25 mouse cellular contexts compared by ENCODE assay signal in genomic region chr9:9316021-9316420, GRCm38 (mm10).
"Had no signal": no experiment of that assay in that cellular context is flagged by ENCODE, and none has a peak within 500 bp of the region (broad histone marks: within the 10 kb centered on the region; RNA-seq: fewer than 3 reads in every experiment).

No protein-coding gene starts in this region.

- H3K4me2 ChIP-seq: heart, embryonic 12.5 days; hindbrain, embryonic 13.5 days; hindbrain, embryonic 15.5 days; intestine, embryonic 15.5 days; limb, embryonic 12.5 days; liver, embryonic 11.5 days had no signal

- H3K4me3 ChIP-seq: gastrocnemius, adult 2 months; heart, embryonic 10.5 days; heart, embryonic 12.5 days; hindbrain, embryonic 10.5 days; hindbrain, embryonic 13.5 days; hindbrain, embryonic 15.5 days; intestine, embryonic 15.5 days; layer of hippocampus, adult 2 months; left cerebral cortex, adult 2 months; limb, embryonic 10.5 days; limb, embryonic 12.5 days had no signal

- H3K36me3 ChIP-seq: heart, embryonic 10.5 days; heart, embryonic 12.5 days; hindbrain, embryonic 10.5 days; hindbrain, embryonic 13.5 days; hindbrain, embryonic 15.5 days; intestine, embryonic 15.5 days; limb, embryonic 10.5 days; limb, embryonic 12.5 days had no signal

- ATAC-seq: inflammation-experienced regulatory T-cells, adult 6 months; intestine, embryonic 15.5 days; intestine, postnatal 0 days had no signal

- H3K27ac ChIP-seq: gastrocnemius, adult 2 months; heart, embryonic 10.5 days; hindbrain, embryonic 10.5 days; hindbrain, embryonic 13.5 days; hindbrain, embryonic 15.5 days; intestine, embryonic 15.5 days; layer of hippocampus, adult 2 months; left cerebral cortex, adult 2 months; limb, embryonic 10.5 days; limb, embryonic 12.5 days had no signal

- H3K27me3 ChIP-seq: heart, embryonic 12.5 days; hindbrain, embryonic 13.5 days; hindbrain, embryonic 15.5 days; intestine, embryonic 15.5 days; limb, embryonic 12.5 days had no signal

- H3K9ac ChIP-seq: heart, embryonic 12.5 days; hindbrain, embryonic 13.5 days; hindbrain, embryonic 15.5 days; intestine, embryonic 15.5 days; limb, embryonic 12.5 days had no signal

- H3K9me3 ChIP-seq: heart, embryonic 10.5 days; heart, embryonic 12.5 days; hindbrain, embryonic 10.5 days; hindbrain, embryonic 13.5 days; hindbrain, embryonic 15.5 days; intestine, embryonic 15.5 days; limb, embryonic 10.5 days; limb, embryonic 12.5 days had no signal

- DNase-seq: gastrocnemius, adult 2 months; gastrocnemius, postnatal 10 days; gastrocnemius, postnatal 25 days; heart, adult 18-20 months; heart, postnatal 10 days; heart, postnatal 4 days; kidney, adult 18-20 months; kidney, adult 8-10 months; kidney, postnatal 10 days; kidney, postnatal 25 days; kidney, postnatal 4 days; liver had no signal

- H3K4me1 ChIP-seq: hindbrain, embryonic 13.5 days; hindbrain, embryonic 15.5 days had no signal
